Mouse (Mus musculus): Measurements from ENCODE around the gene Gm45799. TPM values are rescaled to one million over a fixed set of nuclear protein-coding genes. Genes with fewer than 3 reads are reported as not detected.

Gene Gm45799
- polyA plus RNA-seq, 1 experiment = 49.2 TPM

DNA sequence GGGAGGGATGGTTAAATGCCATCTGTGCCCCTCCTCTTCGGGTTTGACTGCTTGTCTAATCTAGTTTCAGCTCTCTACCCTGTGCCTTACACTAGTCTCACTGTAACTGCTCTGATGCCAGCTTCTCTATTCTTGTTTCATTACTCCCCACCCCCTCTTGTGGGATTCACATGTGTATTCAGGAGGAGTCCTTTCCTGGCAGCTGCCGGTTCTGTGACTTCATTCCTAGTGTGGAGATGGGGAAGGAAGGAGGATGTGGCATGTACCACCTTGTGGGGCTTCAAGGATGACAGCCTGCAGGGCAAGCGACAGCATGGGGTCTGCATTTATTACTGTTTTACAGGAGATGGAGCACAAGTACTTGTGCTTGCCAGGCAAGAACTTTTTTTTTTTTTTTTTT is 1.6 kb downstream of the Gm45799 start:
- no peak for DNase-seq (ENCODE audit: low spot score)

DNA sequence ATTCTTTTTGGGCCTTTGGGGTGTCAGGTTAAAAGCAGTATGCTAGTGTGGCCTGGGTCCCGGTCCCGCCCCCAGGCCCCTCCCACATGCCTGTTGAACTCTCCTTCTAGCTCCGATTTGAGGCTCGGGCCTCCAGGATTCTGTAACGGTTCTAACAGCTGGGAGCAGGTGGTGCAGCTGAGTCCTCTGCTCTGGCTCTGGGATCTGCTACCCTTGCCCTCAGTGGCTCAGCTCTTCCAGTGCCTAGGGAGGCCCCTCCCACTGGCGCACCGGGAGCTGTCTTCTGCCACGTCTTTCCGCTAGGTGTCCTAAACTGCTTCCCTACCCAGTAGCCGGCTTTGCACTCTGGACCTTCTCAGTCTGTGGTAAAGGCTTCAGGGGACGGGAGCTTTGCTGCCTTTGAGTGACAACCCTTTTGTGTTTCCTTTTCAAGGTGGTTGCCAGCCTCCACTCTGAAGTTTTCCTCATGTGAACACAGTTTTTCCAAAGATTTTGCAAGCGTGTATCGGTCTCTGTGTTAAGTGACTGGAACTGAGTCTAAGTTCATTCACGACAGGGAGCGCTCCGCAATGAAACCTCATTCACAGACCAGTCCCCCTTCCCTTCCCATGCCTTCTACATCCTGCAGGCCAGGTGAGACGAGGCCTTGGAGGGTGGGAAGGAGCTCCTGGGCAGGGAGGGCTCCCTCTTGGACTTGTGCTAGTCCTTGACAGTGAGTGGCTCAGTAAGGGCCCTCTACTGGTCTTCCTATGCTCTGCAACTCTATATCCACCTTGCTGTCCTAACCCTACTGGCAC is 10.5 kb downstream of the Gm45799 start, which contains the start of gene Dnhd1:
TSS of gene Dnhd1 (plus strand) at position 189 of the 797 bp plus-strand sequence.
- DNase-seq (ENCODE audit: low spot score) = peak; percentile 58

DNA sequence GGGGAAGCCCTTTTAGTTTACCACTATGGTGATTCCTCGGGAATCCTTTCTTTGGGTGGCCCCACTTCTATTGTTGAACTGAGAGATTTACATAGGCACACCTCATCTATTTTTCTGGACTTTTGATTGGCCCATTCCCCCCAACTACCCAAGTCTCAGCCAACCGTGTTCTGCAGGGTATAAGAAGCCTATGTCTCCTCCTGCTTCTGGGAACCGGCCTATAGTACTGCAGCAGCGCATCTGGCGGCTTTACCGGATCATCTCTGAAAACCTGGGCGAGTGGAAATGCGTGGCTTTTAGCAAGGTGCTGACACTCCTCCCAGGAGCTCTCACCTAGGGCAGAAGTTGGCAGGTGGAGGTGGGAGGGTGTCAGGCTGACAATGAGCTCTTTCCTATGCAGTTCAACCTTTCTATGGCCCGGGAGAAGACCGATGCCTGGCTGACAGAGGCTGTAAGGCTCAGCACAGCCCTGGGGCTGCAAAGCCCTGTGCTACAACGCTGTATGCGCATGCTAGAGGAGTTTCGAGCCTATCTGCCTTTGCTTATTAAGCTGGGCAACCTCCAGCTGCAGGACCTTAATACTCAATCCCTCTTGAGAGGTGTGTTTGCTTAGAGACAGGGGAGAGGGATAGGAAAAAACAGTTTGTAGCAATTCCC is 45.3 kb downstream of the Gm45799 start:
- DNase-seq (ENCODE audit: low spot score) = no peak

DNA sequence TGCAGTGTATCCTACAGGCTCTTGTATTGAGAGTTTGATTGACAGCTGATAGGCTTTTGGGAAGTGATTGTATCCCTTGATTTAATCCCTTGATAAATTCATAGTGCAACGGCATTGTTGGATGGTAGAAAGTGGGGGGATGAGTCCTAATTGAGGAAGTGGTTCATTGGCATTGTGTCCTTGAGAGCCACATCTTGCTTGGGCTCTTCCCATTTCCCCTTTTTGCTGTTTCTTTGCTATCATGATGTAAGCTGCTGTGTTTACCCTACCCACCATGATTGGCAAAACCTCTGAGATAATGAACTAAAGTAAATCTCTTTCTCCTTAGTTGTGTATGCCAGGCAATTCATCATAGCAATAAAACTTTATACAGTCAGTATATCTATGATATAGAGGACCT is 50.5 kb downstream of the Gm45799 start:
- DNase-seq (ENCODE audit: low spot score) = no peak

DNA sequence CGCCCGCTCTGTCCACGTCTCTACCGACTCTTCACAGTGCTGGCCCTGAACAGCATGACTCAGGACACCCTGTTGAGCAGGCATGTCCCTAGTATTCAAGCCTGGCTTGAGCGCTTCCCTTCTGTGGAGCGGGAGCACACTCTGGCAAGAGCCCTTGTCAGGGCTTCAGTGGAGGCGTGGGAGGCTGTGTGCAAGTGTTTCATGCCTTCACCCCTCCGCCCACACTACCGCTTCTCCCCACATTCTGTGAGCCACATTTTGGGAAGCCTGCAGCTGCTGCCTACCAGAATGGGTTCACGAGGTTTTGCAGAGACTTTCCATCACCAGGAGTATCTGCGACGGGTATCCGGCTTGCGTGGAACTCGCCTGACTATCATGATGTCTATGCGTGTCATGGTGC is 62.8 kb downstream of the Gm45799 start:
- no peak for DNase-seq (ENCODE audit: low spot score)

DNA sequence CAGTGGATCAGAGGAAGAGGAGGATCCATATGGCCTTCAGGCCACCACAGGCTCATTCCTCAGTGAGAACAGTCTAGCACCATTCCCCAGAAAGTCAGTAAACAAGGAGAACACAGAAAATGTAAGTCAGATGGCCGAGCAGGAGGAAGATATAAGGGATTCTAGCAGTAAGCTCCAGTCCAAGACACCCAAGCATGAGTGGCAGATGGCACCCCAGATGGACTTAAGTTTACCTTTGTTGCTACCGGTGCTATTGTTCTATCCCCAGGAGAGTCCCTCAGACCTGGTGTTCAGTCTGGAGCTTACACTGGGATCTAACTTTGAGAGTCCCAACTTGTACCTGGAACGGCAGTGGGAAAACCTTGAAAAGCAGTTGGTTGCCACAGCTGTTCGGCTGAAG is 63.5 kb downstream of the Gm45799 start:
- no peak for DNase-seq (ENCODE audit: low spot score)

DNA sequence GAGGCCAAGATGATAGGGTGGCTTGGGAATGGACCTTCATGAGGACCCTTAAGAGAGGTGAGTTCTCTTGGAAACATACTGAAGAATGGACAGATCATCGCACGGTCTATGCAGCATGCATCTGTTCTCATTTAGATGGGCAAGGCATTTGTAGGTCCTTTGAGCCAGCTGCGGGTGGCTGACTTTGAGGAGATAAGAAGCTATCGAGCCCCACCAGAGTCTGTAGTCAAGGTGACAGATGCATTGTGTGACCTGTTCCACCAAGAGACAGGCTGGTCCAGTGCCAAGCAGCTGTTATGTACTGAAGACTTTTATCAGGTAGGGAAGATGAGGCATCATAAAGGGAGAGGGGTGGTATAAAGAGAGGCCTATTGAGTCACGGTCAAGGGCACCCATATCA is 68.4 kb downstream of the Gm45799 start:
- no peak for DNase-seq (ENCODE audit: low spot score)

DNA sequence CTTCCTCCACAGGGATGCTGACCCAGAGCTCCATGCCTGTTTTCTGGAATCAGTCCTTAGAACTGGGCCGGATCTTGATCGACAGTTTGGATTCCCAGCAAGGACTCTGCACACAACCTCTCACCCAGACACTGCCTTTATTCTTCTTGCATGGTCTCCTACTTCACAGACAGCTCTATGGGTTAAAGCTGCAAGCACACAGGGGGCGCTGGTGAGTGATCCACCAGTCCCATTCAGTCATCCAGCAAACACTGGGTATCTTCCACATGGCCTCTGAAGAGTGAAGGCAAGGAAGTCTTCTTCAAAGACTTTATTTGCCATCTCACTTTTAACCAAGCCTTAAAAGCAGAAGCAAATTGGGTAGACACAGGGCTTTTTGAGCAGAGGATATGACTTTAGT is 75.0 kb downstream of the Gm45799 start:
- DNase-seq (ENCODE audit: low spot score) = no peak

DNA sequence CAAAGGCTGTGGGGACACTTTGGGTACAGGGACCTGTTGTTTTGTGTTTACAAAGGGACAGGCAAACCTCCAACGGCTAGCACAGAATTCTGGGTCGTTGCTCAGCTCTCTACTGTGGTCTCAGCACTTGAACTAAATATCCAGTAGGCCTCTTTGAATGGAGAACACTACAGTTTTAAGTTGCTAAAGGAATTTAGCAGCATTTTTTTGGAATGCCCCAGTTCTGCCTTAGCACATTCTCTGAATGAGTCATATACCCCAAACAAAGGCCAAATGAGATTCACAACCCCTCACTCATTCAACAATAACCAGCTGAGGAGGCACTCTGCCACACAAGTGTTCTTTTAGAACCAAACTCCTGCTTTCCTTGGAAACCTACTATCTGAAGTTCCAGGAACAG is 81.6 kb downstream of the Gm45799 start:
- no peak for DNase-seq (ENCODE audit: low spot score)

DNA sequence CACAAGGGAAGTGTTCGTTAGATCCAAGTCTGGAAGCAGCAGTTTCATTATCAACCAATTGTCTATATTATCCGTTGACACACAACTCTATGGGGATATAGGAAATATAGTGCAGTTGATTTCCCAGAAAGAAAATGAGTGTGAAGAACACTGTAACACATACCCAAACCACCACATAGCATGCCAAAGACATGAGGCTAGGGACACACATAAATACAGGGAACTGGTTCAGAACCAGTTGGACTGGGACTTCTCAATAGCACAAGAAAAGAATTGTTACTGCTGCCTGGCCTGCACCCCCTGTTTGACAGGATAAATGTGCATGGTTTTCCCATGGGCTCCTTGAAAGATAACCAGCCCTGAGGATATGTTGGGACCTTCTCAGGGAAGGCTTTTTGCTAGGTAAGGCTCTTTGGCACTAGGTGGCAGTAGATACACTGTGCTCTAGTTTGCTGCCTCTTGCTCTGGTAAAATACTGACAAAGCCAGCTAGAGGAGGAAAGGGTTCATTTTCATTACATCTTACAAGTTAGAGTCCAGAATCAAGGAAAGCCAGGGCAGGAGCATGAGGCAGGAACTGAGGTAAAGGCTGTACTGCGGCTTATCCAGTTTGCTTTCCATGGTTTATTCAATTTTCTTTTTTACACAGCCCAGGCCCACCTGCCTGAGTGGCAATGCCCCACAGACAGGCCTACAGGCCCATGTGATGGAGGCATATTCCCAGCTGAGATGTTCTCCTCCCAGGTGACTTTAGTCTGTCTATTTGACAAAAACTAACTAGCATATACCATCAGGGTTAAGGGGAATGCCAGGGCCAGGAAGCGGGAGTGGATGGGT is 86.0 kb downstream of the Gm45799 start:
- DNase-seq (ENCODE audit: low spot score) = no peak

DNA sequence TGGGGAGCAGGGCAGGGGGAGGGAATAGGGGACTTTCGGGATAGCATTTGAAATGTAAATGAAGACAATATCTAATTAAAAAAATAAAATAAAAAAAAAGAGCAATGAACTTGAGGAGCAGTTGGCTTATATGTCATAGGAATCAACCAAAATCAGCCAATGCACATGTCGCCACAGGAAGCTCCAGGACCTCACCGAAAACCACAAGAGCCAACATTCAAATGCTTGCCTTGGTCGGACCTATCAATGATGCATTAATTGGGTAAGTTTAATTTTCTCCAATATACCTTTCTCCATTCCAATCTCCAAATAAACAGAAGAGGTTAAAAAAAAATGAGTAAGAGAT is 86.6 kb downstream of the Gm45799 start:
- no peak for DNase-seq (ENCODE audit: low spot score)

DNA sequence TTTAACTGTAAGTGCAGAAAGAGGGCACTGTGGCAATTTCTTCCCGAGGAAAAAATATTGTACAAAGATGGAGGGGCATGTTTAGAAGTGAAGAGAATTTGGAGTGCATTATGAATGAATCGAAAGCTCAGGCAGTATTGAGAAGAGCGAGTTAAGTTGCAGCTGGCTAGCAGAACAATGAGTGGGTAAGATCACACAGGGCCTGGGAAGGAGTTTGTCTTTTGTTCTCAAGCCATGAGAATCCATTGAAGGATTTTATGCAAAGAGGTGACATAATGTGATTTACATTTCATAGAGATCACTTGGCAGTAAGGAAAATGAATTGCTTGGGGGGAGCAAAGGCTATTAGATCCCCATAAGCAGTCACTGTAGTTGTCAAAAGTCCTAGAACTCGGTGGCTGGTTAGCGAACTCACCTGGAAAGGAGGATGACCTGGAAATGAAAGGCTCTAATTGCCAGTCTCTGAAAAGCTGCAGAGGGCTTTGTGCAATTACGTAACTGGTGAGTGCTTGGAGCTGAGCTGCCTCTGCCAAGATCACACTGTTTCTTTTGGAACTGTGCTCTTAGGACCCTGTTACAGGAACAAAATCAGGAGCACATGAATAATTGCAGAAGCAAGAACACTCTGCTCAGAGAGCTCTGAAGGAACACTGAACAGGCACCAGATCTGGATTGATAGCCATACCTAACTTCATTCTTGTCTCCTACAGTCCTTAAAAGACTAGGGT is 88.5 kb downstream of the Gm45799 start:
- no peak for DNase-seq (ENCODE audit: low spot score)

DNA sequence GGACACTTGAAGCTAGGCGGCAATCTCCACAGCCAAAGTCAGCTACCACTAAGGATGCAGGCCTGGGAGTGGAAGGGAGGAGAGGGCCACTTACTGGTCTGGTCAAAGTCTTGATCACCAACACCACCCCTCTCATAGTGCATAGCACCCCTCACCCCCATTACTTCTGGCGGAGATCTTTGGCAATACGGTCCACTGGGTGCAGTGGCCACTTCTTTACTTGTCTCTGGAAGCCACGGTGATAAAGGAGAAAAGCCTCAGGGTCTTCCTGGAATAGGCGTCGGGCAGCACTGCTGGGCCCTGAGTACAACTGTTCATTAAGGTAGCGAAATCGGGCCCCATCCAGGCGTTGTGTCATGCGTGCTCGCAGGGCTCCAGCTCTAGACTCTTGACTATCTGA is 93.5 kb downstream of the Gm45799 start:
- DNase-seq (ENCODE audit: low spot score) = no peak

Other genes with a start within 250 kb of the Gm45799 start
- 28.4 and 31.5 TPM in 2 replicates for gene Fam160a2, start 240.5 kb upstream of the Gm45799 start, polyA plus RNA-seq (2012; rRNA removed)
- 0.04 and 0.10 TPM in 2 replicates for gene Cnga4, start 236.0 kb upstream of the Gm45799 start, polyA plus RNA-seq (2012; rRNA removed)
- not detected in 2 replicates for gene Cckbr, start 214.8 kb upstream of the Gm45799 start, polyA plus RNA-seq (2012; rRNA removed)
- 209 and 233 TPM in 2 replicates for gene Cavin3, start 158.3 kb upstream of the Gm45799 start, polyA plus RNA-seq (2012; rRNA removed)
- 31.3 and 38.4 TPM in 2 replicates for gene Smpd1, start 86.2 kb upstream of the Gm45799 start, polyA plus RNA-seq (2012; rRNA removed)
- gene Apbb1, start 58.9 kb upstream of the Gm45799 start, polyA plus RNA-seq (2012; rRNA removed) = 36.9 and 42.2 TPM in 2 replicates
- gene Hpx, start 40.4 kb upstream of the Gm45799 start, polyA plus RNA-seq (2012; rRNA removed) = 1.6 and 2.1 TPM in 2 replicates
- 57.0 and 64.8 TPM in 2 replicates for gene Trim3, start 7.0 kb upstream of the Gm45799 start, polyA plus RNA-seq (2012; rRNA removed)
- gene Timm10b, start 496 bp upstream of the Gm45799 start, polyA plus RNA-seq (2012; rRNA removed) = 90.1 and 108 TPM in 2 replicates
- gene Arfip2, start 136 bp upstream of the Gm45799 start, polyA plus RNA-seq (2012; rRNA removed) = 92.6 and 125 TPM in 2 replicates
- gene Dnhd1, start 10.3 kb downstream of the Gm45799 start, polyA plus RNA-seq (2012; rRNA removed) = 5.1 and 5.5 TPM in 2 replicates
- gene Ilk, start 96.0 kb downstream of the Gm45799 start, polyA plus RNA-seq (2012; rRNA removed) = 488 and 618 TPM in 2 replicates
- gene Rrp8, start 96.8 kb downstream of the Gm45799 start, polyA plus RNA-seq (2012; rRNA removed) = 17.0 and 17.1 TPM in 2 replicates
- 150 and 171 TPM in 2 replicates for gene Taf10, start 103.8 kb downstream of the Gm45799 start, polyA plus RNA-seq (2012; rRNA removed)
- gene Tpp1, start 111.7 kb downstream of the Gm45799 start, polyA plus RNA-seq (2012; rRNA removed) = 130 and 144 TPM in 2 replicates
- gene Dchs1, start 147.1 kb downstream of the Gm45799 start, polyA plus RNA-seq (2012; rRNA removed) = 4.4 and 7.4 TPM in 2 replicates
- 218 and 233 TPM in 2 replicates for gene Mrpl17, start 170.5 kb downstream of the Gm45799 start, polyA plus RNA-seq (2012; rRNA removed)